Mouse (Mus musculus): Measurements from ENCODE around the gene Jmjd1c.

- TF ChIP-seq POLR2A (IDR thresholded peaks at IDR 0.05; ENCODE audit: control insufficient read depth, extremely low read depth, insufficient read depth, low read length, poor library complexity) = no peak
- no peak for TF ChIP-seq CTCF (IDR thresholded peaks at IDR 0.05; ENCODE audit: borderline replicate concordance, control insufficient read depth, extremely low read depth, insufficient read depth, low read length, poor library complexity)
Observed at GRCm38 (mm10) chr10:67207931-67208330, 112.0 kb downstream of the Jmjd1c start.

All from thymus, adult 2 months (tissue).